Mouse (Mus musculus): ENCODE measurements around the gene Pdrg1.
A peak's percentile ranks its signal among the peaks of the same experiment; 100 is the strongest.

The Pdrg1 gene

DNA sequence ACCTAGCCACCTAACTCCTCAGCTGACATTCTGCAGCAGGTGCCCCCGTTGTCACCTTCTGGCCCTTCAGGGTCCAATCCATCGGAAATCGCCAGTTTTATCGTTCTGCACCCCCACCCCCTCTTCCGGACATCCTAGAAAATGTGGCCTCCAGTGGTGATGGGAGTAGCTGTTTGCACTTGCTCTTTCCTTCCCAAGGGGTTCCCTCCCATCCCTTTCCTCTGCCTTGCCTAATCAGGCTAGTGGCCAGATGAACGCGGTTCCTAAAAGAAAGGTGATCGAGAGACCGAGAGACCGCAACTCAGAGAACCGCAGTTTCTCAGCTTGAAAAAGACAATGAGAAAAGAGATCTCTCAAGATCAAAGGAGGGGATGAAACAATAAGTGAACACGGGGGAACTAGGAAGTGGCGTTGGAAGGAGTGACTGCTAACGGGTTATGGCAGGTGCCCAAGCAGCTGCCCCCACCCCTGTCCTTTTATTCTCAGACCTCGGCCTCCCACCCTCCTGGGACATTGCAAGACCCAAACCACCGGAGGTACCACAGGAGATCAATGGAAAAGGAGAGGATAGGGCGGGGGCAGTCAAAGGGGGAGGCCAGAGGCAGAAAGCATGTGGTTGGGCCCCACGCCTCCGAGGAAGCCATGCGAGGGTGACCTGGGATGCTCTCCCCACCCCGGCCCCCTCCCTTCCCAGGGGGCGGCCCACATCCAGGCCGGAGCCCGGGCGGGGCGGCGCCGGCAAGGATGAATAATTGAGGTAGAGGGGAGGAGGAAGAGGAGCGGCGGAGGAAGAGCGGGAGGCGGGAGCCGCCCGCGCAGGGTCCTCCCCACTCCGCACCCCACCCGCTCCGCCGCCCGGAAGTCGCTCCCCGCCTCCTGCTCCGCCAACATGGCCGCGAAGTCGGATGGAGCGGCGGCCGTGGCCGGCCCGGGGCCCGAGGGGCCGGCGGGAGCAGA, 16.2 kb upstream of the Pdrg1 start, which contains the start of gene Xkr7:
Gene Xkr7, plus strand, starts transcription at position 727 of the 957 bp plus-strand sequence.
- no peak for DNase-seq (ENCODE audit: low spot score)

DNA sequence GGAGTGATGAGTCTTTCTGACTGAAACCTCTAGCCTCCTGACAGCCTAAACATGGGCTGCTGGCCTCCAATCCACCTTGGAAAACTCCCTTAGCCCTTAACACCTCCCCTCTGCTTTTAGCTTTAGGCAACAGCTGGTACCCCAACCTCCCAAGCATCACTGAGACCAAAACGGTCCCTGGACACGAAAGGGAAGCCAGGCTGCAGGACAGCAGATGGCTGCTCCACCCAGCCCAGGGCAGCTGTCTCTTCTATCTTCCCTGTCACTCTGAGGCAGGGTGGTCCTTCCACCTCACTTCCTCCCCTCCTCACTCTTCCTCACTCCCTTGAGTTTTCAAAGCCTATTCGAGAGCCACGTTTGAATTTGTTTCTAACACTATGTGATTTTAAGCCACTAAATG, 15.2 kb upstream of the Pdrg1 start:
- DNase-seq (ENCODE audit: low spot score) = no peak

DNA sequence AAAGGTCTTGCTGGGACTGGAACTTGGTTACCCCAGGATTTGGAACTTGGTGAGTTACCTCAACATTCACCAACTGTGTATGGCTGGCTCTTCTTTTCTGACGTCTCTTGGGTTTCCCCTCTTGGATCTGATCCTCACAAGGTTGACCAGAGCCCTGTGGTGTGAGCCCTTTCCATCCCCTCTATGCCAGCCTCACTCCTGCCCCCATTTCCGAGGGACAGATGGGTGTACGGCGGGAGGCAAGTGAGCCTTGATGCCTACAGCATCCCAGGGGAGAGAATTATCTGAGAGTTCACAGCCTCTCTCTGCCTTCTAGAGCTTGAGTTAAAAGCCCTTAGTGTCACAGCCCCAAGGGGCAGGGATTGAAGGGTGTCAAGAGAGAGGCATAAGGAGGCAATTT, 12.3 kb upstream of the Pdrg1 start:
- no peak for DNase-seq (ENCODE audit: low spot score)

DNA sequence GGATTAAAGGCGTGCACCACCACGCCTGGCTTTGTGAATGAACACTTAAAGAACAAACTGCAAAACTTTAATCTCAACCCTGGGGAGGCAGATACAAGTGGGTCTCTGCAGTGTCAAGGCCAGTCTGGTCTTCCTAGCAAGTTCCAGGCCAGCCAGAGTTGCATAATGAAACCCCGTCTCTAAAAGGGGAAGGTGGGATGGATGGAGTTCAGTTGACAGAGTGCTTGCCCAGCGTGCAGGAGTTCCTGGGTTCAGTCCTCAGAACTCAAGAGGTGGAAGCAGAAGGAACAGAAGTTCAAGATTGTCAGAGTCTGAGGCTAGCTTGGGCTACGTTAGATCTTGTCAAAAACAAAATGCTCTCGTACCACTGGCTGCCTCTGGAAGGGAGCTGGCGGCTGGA, 10.8 kb upstream of the Pdrg1 start:
- DNase-seq (ENCODE audit: low spot score) = no peak

DNA sequence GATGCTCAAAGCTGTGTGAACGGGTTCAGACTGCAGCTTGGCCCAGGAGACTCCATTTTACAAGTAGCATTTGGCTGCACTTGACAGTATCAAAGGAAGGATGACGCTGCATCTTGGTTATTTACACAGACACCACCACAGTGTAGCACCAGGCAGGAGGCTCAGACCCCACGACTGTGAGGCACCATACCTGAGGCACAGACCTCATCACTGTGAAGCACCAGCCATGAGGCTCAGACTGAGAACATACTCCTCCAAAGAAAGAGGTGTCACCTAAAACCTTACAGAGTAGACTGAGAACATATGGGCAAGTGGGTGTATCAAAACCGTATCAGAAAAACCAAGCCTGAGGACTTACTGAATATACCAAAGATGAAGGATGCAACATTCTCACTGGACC, 7.6 kb upstream of the Pdrg1 start:
- DNase-seq (ENCODE audit: low spot score) = no peak

DNA sequence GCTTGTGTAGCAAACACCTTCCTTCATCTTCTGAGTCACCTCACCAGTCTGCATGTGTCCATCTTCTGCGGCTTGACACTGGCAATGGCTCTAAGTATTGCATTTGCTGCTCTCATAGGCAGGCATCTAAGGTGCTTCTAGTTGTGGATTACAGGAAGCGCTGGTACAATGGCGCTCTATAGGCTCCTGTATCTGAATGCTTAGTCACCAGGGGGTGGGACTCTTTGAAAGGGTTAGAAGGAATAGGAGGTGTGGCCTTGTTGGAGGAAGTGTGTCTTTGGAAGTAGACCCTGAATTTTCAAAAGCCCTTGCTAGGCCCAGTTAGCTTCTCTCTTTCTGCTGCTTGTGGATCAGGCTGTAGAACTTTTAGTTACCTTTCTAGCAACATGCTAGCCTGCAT, 5.9 kb upstream of the Pdrg1 start:
- no peak for DNase-seq (ENCODE audit: low spot score)

DNA sequence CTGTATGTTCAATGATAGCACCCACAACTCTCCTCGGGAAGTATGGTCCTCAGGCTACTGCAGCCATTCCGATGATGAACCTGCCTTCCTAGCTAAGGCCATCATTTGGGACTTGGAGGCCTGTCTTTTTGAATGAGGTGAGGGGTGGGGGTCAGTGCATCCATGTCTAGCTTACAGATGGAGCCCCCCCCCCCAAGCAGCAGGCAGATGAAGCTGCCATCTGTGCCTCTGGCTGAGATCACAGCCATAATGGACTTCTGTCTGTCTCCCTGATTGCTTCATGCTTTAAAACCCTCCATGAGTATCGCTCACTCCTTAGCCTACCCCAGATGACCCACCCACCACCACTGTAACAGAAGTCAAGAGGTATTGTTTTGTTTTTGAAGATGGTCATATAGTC, 4.1 kb upstream of the Pdrg1 start:
- no peak for DNase-seq (ENCODE audit: low spot score)

DNA sequence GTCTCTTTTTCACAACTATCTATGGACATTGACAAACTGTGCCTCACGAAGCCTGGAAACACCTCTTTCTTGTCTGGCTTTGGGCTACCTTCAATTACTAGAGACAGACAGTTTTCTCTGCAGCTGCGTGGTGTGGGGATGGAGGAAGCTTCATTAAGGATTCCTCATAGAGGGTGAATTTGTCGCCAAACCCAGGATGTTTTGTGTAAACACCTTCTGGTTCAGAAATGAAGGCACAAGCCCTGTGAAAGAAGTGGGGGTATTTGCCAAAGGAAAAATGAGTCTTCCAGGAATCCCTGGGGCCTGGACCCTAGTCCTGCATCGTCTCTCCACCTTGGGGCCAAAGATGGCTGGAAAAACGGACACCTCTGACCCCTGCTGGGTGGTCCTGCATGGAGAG, 1.6 kb upstream of the Pdrg1 start:
- no peak for DNase-seq (ENCODE audit: low spot score)

DNA sequence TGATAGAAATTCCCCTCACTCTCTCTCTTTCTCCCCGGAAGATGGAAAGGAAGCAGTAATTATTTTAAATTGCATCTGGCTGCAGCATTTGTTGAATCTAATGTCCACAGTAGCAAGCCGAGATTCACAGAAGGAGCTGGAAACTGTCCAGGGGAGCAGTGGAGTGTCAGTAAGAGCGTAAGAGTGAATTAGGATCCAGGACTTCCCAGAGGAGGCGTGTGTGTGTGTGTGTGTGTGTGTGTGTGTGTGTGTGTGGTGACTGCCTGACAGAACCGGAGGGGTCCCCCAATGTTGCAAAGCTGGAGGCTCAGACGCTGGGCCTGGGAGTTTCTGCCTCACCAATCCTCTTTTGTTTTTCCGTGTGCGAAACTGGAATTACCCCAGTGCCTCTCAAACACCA, 577 bp upstream of the Pdrg1 start:
- no peak for DNase-seq (ENCODE audit: low spot score)

DNA sequence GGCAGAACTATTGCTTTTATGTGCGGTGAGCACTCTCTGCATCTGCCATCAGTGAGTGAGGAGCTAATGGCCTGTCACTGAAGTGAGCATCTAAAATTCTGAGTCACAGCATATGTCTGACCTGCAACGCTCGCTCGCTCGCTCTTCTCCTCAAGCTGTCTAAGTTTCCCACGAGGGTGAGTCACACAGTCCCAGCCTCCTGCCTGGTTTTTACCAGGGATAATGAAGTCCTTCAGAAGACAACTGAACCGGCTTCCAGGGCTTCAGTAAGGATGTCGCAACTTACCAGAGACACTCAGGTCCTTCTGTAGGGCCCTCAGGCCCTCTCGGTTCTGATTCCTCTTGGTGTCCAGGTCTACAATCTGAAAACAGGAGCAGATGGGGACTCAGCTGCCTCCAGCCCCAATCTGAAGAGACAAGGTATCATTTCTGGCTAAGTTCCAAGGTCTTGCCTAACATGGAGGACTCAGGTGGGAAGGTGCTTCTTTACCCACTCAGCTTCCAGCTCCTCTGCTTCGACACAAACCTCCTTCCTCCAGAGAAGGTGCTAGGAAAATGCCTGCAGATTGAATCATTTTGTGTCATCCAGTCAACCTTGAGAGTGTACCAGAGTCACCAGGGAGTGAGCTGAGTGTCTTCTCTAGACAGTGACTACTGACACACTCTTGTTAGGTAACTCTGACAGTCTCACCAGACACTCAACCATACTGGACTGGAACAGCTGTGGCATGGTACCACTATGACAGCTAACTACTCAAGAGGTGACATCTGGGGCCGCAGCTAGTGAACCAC, 1.3 kb downstream of the Pdrg1 start:
- DNase-seq (ENCODE audit: low spot score) = no peak

DNA sequence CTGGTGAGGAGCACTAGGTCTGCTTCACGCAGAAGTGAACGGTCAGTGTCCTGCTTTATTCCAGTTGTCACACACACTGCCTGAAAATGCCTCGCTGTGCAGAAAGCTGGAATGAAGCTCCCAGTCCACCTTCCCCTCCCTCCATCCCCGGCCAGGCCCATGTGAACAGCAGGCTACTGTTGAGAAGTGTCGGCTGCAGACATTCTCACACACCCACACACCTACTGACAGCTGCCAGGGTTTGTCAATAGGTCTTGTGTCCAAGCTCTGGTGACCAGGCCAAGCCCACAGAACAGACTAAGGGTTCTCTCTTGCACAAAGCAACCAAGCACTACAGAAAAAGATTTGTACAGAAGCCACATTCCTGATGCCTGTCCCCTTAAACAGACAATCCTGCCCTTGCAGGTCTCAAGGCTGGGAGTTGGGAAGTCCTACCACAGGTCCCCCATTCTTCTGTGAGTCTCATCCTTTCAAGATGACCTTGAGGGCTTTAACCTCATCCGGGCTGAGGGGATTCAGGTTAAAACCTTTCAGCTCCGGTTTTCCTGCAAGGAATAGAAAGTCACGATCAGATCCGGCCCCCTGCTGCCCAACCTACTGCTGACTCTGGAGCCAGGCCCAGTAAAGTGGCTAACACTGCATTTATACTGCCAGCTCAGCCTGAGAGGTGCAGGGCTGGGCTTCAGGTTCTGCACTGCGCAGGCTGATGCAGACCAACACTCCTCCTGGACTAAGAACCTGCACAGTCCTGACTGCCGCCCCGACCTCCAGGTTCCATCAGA, 5.8 kb downstream of the Pdrg1 start:
- DNase-seq (ENCODE audit: low spot score) = no peak

DNA sequence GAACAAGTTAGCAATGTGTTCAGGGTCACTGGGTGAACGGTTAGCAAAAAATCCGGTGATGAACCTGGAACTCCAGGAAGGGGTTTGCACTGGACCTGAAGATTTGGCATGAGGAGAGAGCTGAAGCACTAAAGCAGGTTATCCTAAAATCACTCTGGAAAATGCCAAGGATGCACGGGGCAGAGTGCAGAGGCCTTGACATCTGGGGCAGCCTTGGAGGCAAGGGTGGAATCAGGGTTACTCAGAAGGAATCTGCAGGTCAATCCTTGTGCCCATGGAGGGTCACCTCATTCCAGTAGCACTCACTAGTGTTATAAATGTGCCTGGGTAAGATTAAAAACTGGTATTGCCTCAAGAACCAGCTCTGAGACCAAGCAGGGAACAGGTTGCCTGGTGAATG, 9.2 kb downstream of the Pdrg1 start:
- no peak for DNase-seq (ENCODE audit: low spot score)

DNA sequence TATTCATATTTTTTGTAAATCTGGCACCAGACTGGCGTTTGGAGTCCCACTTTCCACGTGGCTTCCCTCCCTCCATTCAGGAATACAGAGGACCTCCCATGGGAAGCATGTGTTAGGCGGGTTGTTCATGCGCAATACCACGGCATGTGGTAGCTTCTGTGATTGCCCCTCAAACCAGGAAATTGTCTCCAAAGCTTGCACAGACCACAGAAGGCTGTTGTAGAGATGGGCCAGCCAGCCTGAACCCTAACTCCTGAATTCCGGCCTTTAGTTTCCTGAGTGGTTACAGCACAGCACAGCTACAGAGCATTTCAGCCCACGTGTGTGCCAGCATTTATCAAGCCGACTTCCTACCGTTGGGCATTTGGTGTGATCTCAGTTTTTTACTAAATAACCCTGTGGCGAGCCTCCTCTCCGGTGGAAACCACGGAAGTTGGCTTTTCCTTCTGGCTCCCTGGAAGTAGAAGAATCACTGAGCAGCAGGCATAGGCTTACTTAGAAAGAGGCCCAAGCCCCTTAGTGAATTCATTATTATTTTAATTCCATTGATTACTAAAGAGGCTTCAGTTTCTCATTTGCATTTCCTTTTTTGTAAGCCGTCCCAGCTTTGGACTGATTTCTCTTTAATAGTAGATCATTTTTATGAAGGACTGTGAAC, 11.4 kb downstream of the Pdrg1 start:
- DNase-seq (ENCODE audit: low spot score) = no peak

DNA sequence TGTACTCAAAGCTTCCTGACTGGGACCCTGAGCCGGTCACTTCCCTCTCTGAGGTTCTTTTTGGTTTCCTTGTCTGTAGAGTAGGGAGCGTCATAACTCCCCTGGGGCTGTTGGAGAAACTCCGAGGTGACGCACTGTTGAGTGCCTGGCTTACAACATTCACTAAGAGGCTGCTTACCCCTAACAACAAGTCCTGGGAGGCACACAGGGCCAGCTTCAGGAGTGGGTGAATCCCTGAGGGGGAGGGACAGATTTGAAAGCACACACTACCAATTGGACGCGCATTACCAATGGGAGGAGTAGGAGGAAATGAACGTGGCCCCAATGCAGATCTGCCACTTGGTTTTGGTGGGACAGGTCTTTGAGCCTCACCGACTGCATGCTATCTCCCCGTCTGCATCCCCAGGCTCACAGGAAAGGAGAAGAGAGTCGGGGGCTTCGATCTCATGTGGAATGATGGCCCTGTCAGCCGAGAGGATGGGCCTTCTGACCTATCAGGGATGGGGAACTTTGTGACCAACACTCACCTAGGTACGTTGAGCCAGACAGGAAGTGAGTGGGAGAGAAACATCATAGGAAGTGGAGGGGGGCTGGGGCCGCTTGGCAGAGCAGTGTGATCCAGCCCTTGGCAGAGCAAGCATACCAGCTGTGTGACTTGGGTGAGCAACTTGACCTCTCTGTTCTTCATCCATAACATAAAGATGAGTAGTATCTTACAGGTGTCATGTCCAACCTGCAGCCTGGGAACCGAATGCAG, 12.6 kb downstream of the Pdrg1 start:
- no peak for DNase-seq (ENCODE audit: low spot score)

DNA sequence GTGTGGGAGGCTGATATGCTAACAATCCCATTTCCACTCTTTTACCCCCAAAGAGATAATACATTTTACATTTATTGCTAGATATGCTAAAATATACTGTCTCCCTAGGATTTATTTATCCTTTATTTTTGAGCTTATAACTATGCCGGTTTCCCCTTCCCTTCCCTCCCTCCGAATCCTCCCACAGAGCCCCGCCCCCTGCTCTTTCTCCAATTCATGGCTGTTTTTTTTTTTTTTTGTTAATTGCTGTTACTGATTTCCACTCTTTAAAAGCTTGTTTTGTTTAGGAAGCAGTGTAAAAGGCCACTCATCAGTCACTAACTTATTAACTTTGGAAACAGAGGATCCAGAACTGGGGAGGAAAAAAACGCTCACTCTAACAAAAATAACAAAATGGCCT, 18.2 kb downstream of the Pdrg1 start:
- DNase-seq (ENCODE audit: low spot score) = no peak

DNA sequence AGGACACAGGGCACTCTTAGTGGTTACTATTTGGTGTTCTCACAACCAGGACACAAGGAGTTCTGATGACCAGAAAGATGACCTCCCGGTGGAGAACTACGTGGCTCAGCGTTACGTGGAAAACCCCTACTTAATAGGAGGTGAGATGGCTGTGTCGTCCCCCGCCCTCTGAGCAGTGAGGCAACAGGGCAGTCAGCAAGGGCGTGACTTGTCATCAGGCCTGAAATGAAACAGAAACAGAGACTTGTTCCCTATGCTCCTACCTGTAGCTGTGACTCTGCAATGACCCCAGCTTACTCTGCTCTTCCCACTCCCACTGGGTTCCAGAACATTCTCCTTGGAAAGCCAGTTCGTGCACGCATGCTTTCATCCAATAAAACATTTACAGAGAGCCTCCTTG, 23.7 kb downstream of the Pdrg1 start:
- no peak for DNase-seq (ENCODE audit: low spot score)

DNA sequence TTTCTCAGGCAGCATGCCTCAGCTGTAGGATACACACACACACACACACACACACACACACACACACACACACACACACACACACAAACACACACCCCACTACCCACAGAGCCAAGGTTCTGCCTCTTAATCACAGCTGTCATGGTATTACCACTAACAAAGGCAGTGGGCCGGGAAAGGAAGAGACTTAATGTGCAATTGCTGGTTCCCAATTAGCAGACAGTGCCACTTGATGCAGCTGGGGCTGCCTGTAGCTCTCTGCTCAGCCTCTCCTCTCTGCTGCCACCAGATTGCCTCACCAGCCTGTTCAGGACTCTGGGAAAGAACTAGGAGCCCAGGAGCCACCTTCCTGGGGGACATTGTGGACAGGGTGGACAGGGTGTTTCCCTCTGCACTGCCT, 29.6 kb downstream of the Pdrg1 start:
- no peak for DNase-seq (ENCODE audit: low spot score)

DNA sequence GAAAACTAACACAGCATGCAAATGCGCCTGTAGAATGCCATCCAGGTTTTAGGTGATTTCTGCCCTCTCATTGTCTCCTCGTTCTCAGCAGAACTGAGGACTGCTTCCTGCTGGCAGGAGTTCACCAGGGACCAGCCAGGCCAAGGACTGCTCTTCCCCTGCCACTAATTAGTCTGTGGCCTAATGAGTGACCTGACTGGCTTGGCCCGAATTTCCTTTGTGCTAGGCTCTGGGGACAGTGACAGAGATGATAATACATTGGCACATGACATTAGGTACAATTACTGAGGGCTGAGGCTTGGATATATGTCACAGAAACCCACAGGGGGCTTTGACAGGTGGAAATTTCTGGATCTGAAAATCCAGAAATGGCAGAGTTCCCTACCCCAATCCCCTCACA, 38.2 kb downstream of the Pdrg1 start:
- DNase-seq (ENCODE audit: low spot score) = no peak

DNA sequence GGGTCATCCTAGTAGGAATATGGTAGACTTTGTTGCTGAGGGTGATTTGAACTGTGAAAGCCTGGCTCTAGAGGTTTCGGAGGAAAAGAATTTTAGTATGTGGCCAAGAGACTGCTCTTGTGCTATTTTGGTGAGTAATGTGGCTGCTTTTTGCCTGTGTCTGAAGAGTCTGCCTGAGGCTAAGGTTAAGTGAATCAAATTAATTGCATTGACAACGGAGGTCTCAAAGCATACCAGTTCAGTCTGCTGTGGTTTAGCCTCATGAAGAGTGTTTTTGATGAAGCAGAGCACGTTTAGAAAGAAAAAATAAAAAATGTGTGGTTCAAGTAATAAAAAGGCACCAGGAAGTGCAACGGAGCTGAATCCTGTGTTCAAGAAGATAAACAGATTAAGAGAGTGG, 49.7 kb downstream of the Pdrg1 start:
- DNase-seq (ENCODE audit: low spot score) = no peak

DNA sequence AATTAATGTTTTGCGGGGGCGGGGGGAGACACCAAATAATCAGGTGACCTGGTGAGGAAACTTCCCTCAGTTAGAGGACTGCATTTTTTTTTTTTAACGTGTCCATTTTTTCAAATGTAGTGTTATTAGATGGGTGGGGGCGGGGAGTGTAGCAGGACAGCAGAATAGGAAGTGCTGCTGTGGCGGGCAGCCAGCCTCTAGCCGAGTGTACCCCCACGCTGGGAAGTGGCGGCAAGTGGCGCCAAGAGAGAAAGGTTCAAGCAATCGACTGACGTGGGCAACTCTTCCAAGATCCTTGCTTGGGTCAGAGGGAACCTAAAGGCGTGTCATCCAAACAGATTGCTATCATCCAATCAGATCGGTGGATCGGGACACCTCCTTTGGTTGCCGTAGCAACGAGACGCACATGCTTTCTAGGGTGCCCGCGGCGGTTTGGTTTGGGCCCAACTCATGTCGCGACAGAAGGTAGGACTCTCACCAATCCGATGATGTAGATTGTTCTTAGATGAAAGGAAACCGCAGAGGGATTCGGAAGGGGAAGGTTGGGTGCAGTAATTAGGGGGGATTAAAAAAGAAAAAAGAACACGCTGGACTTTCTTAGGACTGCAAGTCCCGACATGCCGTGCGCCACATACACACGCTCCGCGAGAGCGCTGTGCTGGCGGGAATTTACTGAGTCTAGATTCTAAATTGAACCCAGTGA, 53.0 kb downstream of the Pdrg1 start, which contains the start of gene Ttll9:
Gene Ttll9, plus strand, starts transcription at position 395 of the 703 bp plus-strand sequence.
- DNase-seq (ENCODE audit: low spot score) = peak; percentile 44

All from ovary, postnatal 10 days (tissue).